Mouse (Mus musculus) MEL (cell line): ENCODE results near the gene Zfp113. TPM values are rescaled to one million over a fixed set of nuclear protein-coding genes. Genes with fewer than 3 reads are reported as not detected.

Experiments
- DNase-seq: peaks from one replicate; pipeline ENCODE4 v3.0.0; 2011; ENCODE audit warnings: low read depth, low spot score
- H3K27ac ChIP-seq: 2 replicates; pipeline ENCODE4 v1.5.1; 2012; ENCODE audit warnings: low read depth, mild to moderate bottlenecking, control low read depth, low read length, moderate library complexity; ENCODE audit not compliant: control insufficient read depth
- H3K27me3 ChIP-seq, 2 experiments: fragments of 150-350 bp in 1 of 2; sonication (generic) in 1 of 2; 2 replicates each; pipeline ENCODE4 v1.6.1; 2012; ENCODE audit warnings: low read length in 2 of 2, mild to moderate bottlenecking in 2 of 2, improper control_type of control experiment in 1 of 2, moderate library complexity in 1 of 2; ENCODE audit not compliant: insufficient read depth in 2 of 2, control insufficient read depth in 1 of 2
- H3K36me3 ChIP-seq, 2 experiments: 2 replicates each; pipeline ENCODE4 v1.6.1; 2012 to 2014; ENCODE audit warnings: low read length in 2 of 2, improper control_type of control experiment in 1 of 2, inconsistent platforms in 1 of 2, mild to moderate bottlenecking in 1 of 2; ENCODE audit not compliant: insufficient read depth in 2 of 2, control insufficient read depth in 1 of 2
- H3K4me1 ChIP-seq, 2 experiments: fragments of 150-350 bp in 1 of 2; sonication (generic) in 1 of 2; 2 replicates each; pipeline ENCODE4 v1.6.1; 2012; ENCODE audit warnings: low read length in 2 of 2, improper control_type of control experiment in 1 of 2, mild to moderate bottlenecking in 1 of 2; ENCODE audit not compliant: insufficient read depth in 2 of 2, control insufficient read depth in 1 of 2
- H3K4me3 ChIP-seq, 2 experiments: fragments of 150-350 bp in 1 of 2; sonication (generic) in 1 of 2; 2 replicates each; pipeline ENCODE4 v1.5.1; 2012; ENCODE audit warnings: low read depth in 2 of 2, low read length in 2 of 2, mild to moderate bottlenecking in 2 of 2, moderate library complexity in 2 of 2, control low read depth in 1 of 2, improper control_type of control experiment in 1 of 2; ENCODE audit not compliant: control insufficient read depth in 1 of 2, insufficient read depth in 1 of 2
- H3K79me2 ChIP-seq: 2 replicates; pipeline ENCODE4 v1.6.1; 2012; ENCODE audit warnings: mild to moderate bottlenecking, low read length, moderate library complexity; ENCODE audit not compliant: control insufficient read depth, poor library complexity, insufficient read depth
- H3K9ac ChIP-seq: 2 replicates; pipeline ENCODE4 v1.6.1; 2012; ENCODE audit warnings: low read depth, mild to moderate bottlenecking, control low read depth, low read length, moderate library complexity; ENCODE audit not compliant: control insufficient read depth, poor library complexity, severe bottlenecking
- H3K9me3 ChIP-seq: fragments of 150-350 bp; sonication (generic); replicated peaks from 2 replicates; pipeline ENCODE4 v1.6.1; 2012; ENCODE audit warnings: mild to moderate bottlenecking, low read length, improper control_type of control experiment, moderate library complexity; ENCODE audit not compliant: insufficient read depth
- BHLHE40 ChIP-seq: IDR thresholded peaks from 2 replicates; pipeline ENCODE4 v1.6.1; 2012; ENCODE audit warnings: low read depth, mild to moderate bottlenecking, inconsistent platforms, low read length, improper control_type of control experiment, borderline replicate concordance
- CHD1 ChIP-seq: IDR thresholded peaks from 2 replicates; pipeline ENCODE4 v1.6.1; 2012; ENCODE audit warnings: low read depth, mild to moderate bottlenecking, inconsistent platforms, low read length, improper control_type of control experiment
- CHD2 ChIP-seq: IDR thresholded peaks from 2 replicates; pipeline ENCODE4 v1.6.1; 2011; ENCODE audit warnings: low read length, improper control_type of control experiment
- CTCF ChIP-seq, 3 experiments: IDR thresholded peaks in 2 of 3; conservative IDR thresholded peaks in 1 of 3; 2 replicates each; pipeline ENCODE4 v1.5.1; 2011 to 2012; ENCODE audit warnings: low read length in 3 of 3, low read depth in 2 of 3, mild to moderate bottlenecking in 2 of 3, improper control_type of control experiment in 1 of 3, inconsistent platforms in 1 of 3, mixed read lengths in 1 of 3, moderate library complexity in 1 of 3; ENCODE audit not compliant: control insufficient read depth in 1 of 3, insufficient read depth in 1 of 3, poor library complexity in 1 of 3, severe bottlenecking in 1 of 3
- E2F4 ChIP-seq: IDR thresholded peaks from 2 replicates; pipeline ENCODE4 v1.6.1; 2011; ENCODE audit warnings: low read depth, low read length, improper control_type of control experiment, borderline replicate concordance
- ELF1 ChIP-seq: IDR thresholded peaks from 2 replicates; pipeline ENCODE4 v1.6.1; 2014; ENCODE audit warnings: low read depth, mild to moderate bottlenecking, inconsistent platforms, low read length, improper control_type of control experiment, moderate library complexity
- EP300 ChIP-seq, 2 experiments: IDR thresholded peaks; 2 replicates each; pipeline ENCODE4 v1.6.1; 2011; ENCODE audit warnings: improper control_type of control experiment in 2 of 2, low read length in 2 of 2, low read depth in 1 of 2, mild to moderate bottlenecking in 1 of 2
- ETS1 ChIP-seq: IDR thresholded peaks from 2 replicates; pipeline ENCODE4 v1.6.1; 2012; ENCODE audit warnings: low read depth, mild to moderate bottlenecking, inconsistent platforms, low read length, improper control_type of control experiment, moderate library complexity
- GABPA ChIP-seq: IDR thresholded peaks from 2 replicates; pipeline ENCODE4 v1.6.1; 2012; ENCODE audit warnings: low read depth, mild to moderate bottlenecking, inconsistent platforms, low read length, improper control_type of control experiment, moderate library complexity
- GATA1 ChIP-seq: IDR thresholded peaks from 2 replicates; pipeline ENCODE4 v1.6.1; 2011; ENCODE audit warnings: low read depth, low read length, improper control_type of control experiment
- HCFC1 ChIP-seq: IDR thresholded peaks from 2 replicates; pipeline ENCODE4 v1.6.1; 2012; ENCODE audit warnings: low read depth, mild to moderate bottlenecking, inconsistent platforms, low read length, improper control_type of control experiment, moderate library complexity
- KAT2A ChIP-seq: conservative IDR thresholded peaks from 2 replicates; pipeline ENCODE4 v1.6.1; 2012; ENCODE audit warnings: low read depth, low read length, improper control_type of control experiment, inconsistent platforms
- MAFK ChIP-seq: IDR thresholded peaks from 2 replicates; pipeline ENCODE4 v1.6.1; 2011; ENCODE audit warnings: low read depth, mild to moderate bottlenecking, low read length, improper control_type of control experiment, borderline replicate concordance
- MAX ChIP-seq: IDR thresholded peaks from 2 replicates; pipeline ENCODE4 v1.6.1; 2011; ENCODE audit warnings: low read length, improper control_type of control experiment
- MAZ ChIP-seq: IDR thresholded peaks from 2 replicates; pipeline ENCODE4 v1.6.1; 2012; ENCODE audit warnings: low read depth, mild to moderate bottlenecking, inconsistent platforms, low read length, improper control_type of control experiment
- MEF2A ChIP-seq: IDR thresholded peaks from 2 replicates; pipeline ENCODE4 v1.6.1; 2014; ENCODE audit warnings: low read depth, mild to moderate bottlenecking, inconsistent platforms, low read length, improper control_type of control experiment; ENCODE audit not compliant: poor library complexity, insufficient replicate concordance, severe bottlenecking; ENCODE audit errors: extremely low read depth
- MXI1 ChIP-seq: IDR thresholded peaks from 2 replicates; pipeline ENCODE4 v1.6.1; 2011; ENCODE audit warnings: mild to moderate bottlenecking, low read depth, low read length, improper control_type of control experiment
- MYB ChIP-seq: IDR thresholded peaks from 2 replicates; pipeline ENCODE4 v1.6.1; 2011; ENCODE audit warnings: mild to moderate bottlenecking, low read depth, low read length, improper control_type of control experiment
- MYC ChIP-seq: IDR thresholded peaks from 2 replicates; pipeline ENCODE4 v1.6.1; 2011; ENCODE audit warnings: low read depth, mild to moderate bottlenecking, low read length, improper control_type of control experiment, moderate library complexity
- NELFE ChIP-seq: IDR thresholded peaks from 2 replicates; pipeline ENCODE4 v1.6.1; 2011; ENCODE audit warnings: low read depth, low read length, improper control_type of control experiment
- NRF1 ChIP-seq: IDR thresholded peaks from 2 replicates; pipeline ENCODE4 v1.6.1; 2014; ENCODE audit warnings: low read depth, mild to moderate bottlenecking, inconsistent platforms, low read length, improper control_type of control experiment, moderate library complexity; ENCODE audit not compliant: poor library complexity, insufficient read depth, severe bottlenecking
- POLR2AphosphoS2 ChIP-seq: IDR thresholded peaks from 2 replicates; pipeline ENCODE4 v1.6.1; 2011; ENCODE audit warnings: low read length, improper control_type of control experiment
- POLR2AphosphoS5 ChIP-seq: IDR thresholded peaks from 2 replicates; pipeline ENCODE4 v1.6.1; 2012; ENCODE audit warnings: low read depth, borderline replicate concordance, mild to moderate bottlenecking, inconsistent platforms, low read length, moderate library complexity, mixed read lengths
- RAD21 ChIP-seq: IDR thresholded peaks from 2 replicates; pipeline ENCODE4 v1.6.1; 2011; ENCODE audit warnings: mild to moderate bottlenecking, low read depth, low read length, improper control_type of control experiment
- RCOR1 ChIP-seq: IDR thresholded peaks from 2 replicates; pipeline ENCODE4 v1.6.1; 2012; ENCODE audit warnings: low read depth, mild to moderate bottlenecking, inconsistent platforms, low read length, improper control_type of control experiment
- SIN3A ChIP-seq: IDR thresholded peaks from 2 replicates; pipeline ENCODE4 v1.6.1; 2012; ENCODE audit warnings: low read length, improper control_type of control experiment, inconsistent platforms
- SMC3 ChIP-seq: IDR thresholded peaks from 2 replicates; pipeline ENCODE4 v1.6.1; 2011; ENCODE audit warnings: low read depth, low read length, improper control_type of control experiment
- TAL1 ChIP-seq: IDR thresholded peaks from 2 replicates; pipeline ENCODE4 v1.6.1; 2012; ENCODE audit warnings: mild to moderate bottlenecking, inconsistent platforms, low read length, moderate library complexity, mixed read lengths
- TBP ChIP-seq: IDR thresholded peaks from 2 replicates; pipeline ENCODE4 v1.8.0; 2011; ENCODE audit warnings: low read depth, low read length, improper control_type of control experiment
- TCF12 ChIP-seq: IDR thresholded peaks from 2 replicates; pipeline ENCODE4 v1.6.1; 2014; ENCODE audit warnings: low read depth, mild to moderate bottlenecking, inconsistent platforms, low read length, improper control_type of control experiment, moderate library complexity
- UBTF ChIP-seq: IDR thresholded peaks from 2 replicates; pipeline ENCODE4 v1.6.1; 2012; ENCODE audit warnings: low read depth, mild to moderate bottlenecking, inconsistent platforms, low read length, improper control_type of control experiment, moderate library complexity, borderline replicate concordance; ENCODE audit not compliant: insufficient read depth
- USF1 ChIP-seq: IDR thresholded peaks from 2 replicates; pipeline ENCODE4 v1.6.1; 2014; ENCODE audit warnings: low read depth, mild to moderate bottlenecking, inconsistent platforms, low read length, improper control_type of control experiment, moderate library complexity
- USF2 ChIP-seq, 2 experiments: IDR thresholded peaks; 2 replicates each; pipeline ENCODE4 v1.6.1; 2011 to 2012; ENCODE audit warnings: improper control_type of control experiment in 2 of 2, low read length in 2 of 2, borderline replicate concordance in 1 of 2, inconsistent platforms in 1 of 2, low read depth in 1 of 2, mild to moderate bottlenecking in 1 of 2; ENCODE audit not compliant: insufficient read depth in 1 of 2
- ZC3H11A ChIP-seq: IDR thresholded peaks from 2 replicates; pipeline ENCODE4 v1.6.1; 2012; ENCODE audit warnings: low read depth, mild to moderate bottlenecking, inconsistent platforms, low read length, improper control_type of control experiment
- ZKSCAN1 ChIP-seq: IDR thresholded peaks from 2 replicates; pipeline ENCODE4 v1.6.1; 2012; ENCODE audit warnings: low read depth, mild to moderate bottlenecking, inconsistent platforms, low read length, improper control_type of control experiment, moderate library complexity
- ZMIZ1 ChIP-seq: IDR thresholded peaks from 2 replicates; pipeline ENCODE4 v1.6.1; 2012; ENCODE audit warnings: low read depth, mild to moderate bottlenecking, inconsistent platforms, low read length, improper control_type of control experiment, moderate library complexity
- ZNF384 ChIP-seq: IDR thresholded peaks from 2 replicates; pipeline ENCODE4 v1.6.1; 2012; ENCODE audit warnings: low read depth, mild to moderate bottlenecking, inconsistent platforms, low read length, improper control_type of control experiment
- polyA plus RNA-seq, 2 experiments: library from polyadenylated mRNA; stranded (reverse) in 1 of 2; unstranded in 1 of 2; fragments of >175 nt in 1 of 2; fragments of >200 nt in 1 of 2; gene quantifications; 2 replicates each; pipeline versions ENCODE4 v1.2.1 to v1.2.4; 2012; ENCODE audit warnings: low replicate concordance in 2 of 2, low read depth in 1 of 2; ENCODE audit not compliant: insufficient read length in 2 of 2, insufficient read depth in 1 of 2, missing spikeins in 1 of 2
- total RNA-seq: library from RNA; depleted of rRNA; stranded (reverse); fragments of 300-350 nt; gene quantifications from 2 replicates; pipeline ENCODE4 v1.2.3, GENCODE M21; 2012

Zfp113 gene
- total and polyA plus RNA-seq, 3 experiments, result 6.8 to 6.9 TPM; not detected in 1

DNA sequence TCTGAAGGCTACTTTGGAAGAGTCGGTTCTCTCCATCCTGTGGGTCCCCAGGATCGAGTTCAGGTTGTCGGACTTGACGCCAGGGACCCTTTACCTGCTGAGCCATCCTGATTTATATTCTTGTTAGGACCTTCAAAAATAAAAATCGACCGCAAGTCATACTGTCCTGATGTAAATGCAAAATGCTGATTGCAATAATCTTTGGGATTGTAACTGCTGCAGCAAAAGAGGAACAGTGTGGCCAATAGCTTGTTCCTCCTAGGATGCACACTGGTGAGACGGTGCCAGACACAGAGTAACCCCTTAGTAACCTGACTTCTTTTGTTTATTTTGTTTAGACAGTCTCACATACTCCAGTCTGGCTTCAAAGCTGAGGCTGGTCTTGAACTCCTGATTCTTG is 39.9 kb upstream of the Zfp113 start:
- Histone ChIP-seq H3K4me1 (no peaks in the 10 kb centered on the region; a peak in 1 of 4 replicates), H3K27ac (peak overlapping the region; percentile 78), H3K9ac (peak overlapping the region; percentile 71)
- TF ChIP-seq SMC3 (no peak), RCOR1 (peak; percentile 53), BHLHE40 (no peak; the same call in 1 of the 2 replicates), ZC3H11A (no peak), CHD1 (no peak), ETS1 (peak; percentile 64; the same call in 1 of the 2 replicates), UBTF (no peak), USF2 (IDR thresholded peaks at IDR 0.05; ENCODE audit: borderline replicate concordance in 1 of 2, insufficient read depth in 1 of 2, low read depth in 1 of 2, low read length in 2 of 2) (no peak), MYC (no peak), MAFK (0 out of 2 replicates have a peak, but pooled peaks have one; percentile 36), E2F4 (no peak), MYB (no peak), TCF12 (peak; percentile 36; the same call in 1 of the 2 replicates), POLR2AphosphoS2 (no peak), TAL1 (peak; percentile 4; the same call in 1 of the 2 replicates), RAD21 (no peak), ZKSCAN1 (no peak), ZMIZ1 (0 out of 2 replicates have a peak, but pooled peaks have one; percentile 28), ELF1 (no peak), NELFE (no peak), CTCF (IDR thresholded peaks at IDR 0.05 in 2 of 3, conservative IDR thresholded peaks at IDR 0.05 in 1 of 3; ENCODE audit: control insufficient read depth in 1 of 3, insufficient read depth in 1 of 3, low read depth in 2 of 3, low read length in 3 of 3, poor library complexity in 1 of 3, severe bottlenecking in 1 of 3) (no peak), GATA1 (0 out of 2 replicates have a peak, but pooled peaks have one; percentile 5), CHD2 (no peak), ZNF384 (peak; percentile 70), MAX (no peak), EP300 (IDR thresholded peaks at IDR 0.05; ENCODE audit: low read depth in 1 of 2, low read length in 2 of 2) (peak; percentile 32 to 68), GABPA (no peak), POLR2AphosphoS5 (no peak), KAT2A (no peak), SIN3A (peak; percentile 66), TBP (no peak), NRF1 (no peak), HCFC1 (peak; percentile 42; the same call in 1 of the 2 replicates), MEF2A (no peak), MAZ (no peak), USF1 (no peak), MXI1 (no peak; the same call in 1 of the 2 replicates)

More for the DNA sequence above, 39.9 kb upstream of the Zfp113 start:
- Histone ChIP-seq H3K9me3 (no peaks in the 10 kb centered on the region), H3K36me3 (peaks cover 0 to 3% of the 10 kb centered on the region in 2 experiments; a peak in 2 of 4 replicates), H3K27me3 (no peaks in the 10 kb centered on the region), H3K79me2 (peaks cover 4% of the 10 kb centered on the region; the same call in 1 of the 2 replicates), H3K4me3 (peak overlapping the region; percentile 65)
- DNase-seq, result peak; percentile 80
